24 mouse cellular contexts compared by ENCODE assay signal in genomic region chr1:106606951-106607350, GRCm38 (mm10).
DNase-seq lines count a peak whose midpoint lies in the region; ATAC-seq lines count a peak whose summit lies in the region.
"Had no signal": no experiment of that assay in that cellular context is flagged by ENCODE, and none has a peak within 500 bp of the region (broad histone marks: within the 10 kb centered on the region; RNA-seq: fewer than 3 reads in every experiment).

No protein-coding gene starts in this region.

- H3K9ac ChIP-seq in hindbrain, embryonic 12.5 days: no peak overlapping the region
- H3K9ac ChIP-seq: embryonic facial prominence, embryonic 15.5 days; intestine, embryonic 15.5 days had no signal

- peaks cover 13% of the 10 kb centered on the region for H3K4me1 ChIP-seq in hindbrain, embryonic 12.5 days

- H3K27me3 ChIP-seq in hindbrain, embryonic 12.5 days: no peaks in the 10 kb centered on the region
- H3K27me3 ChIP-seq: CH12.LX; embryonic facial prominence, embryonic 15.5 days; intestine, embryonic 15.5 days; Patski had no signal

- no peak overlapping the region for H3K4me2 ChIP-seq in hindbrain, embryonic 12.5 days (replicated peaks)
- H3K4me2 ChIP-seq: embryonic facial prominence, embryonic 15.5 days; intestine, embryonic 15.5 days had no signal

- DNase-seq in thymus, postnatal 0 days (ENCODE audit: low spot score): peak; percentile 15
- no peak for DNase-seq in thymus, postnatal 25 days
- DNase-seq in T-cell, adult 2 months (ENCODE audit: low spot score): peak; percentile 50
- DNase-seq in spleen, adult 18-20 months: no peak
- DNase-seq: adrenal gland, adult 8-10 months; adrenal gland, postnatal 36 days; cerebellum, adult 2 months; cerebellum, postnatal 10 days; embryo, embryonic 11 days; gastrocnemius, adult 2 months; gastrocnemius, postnatal 25 days; heart, postnatal 14 days had no signal

- no peaks in the 10 kb centered on the region for H3K36me3 ChIP-seq in hindbrain, embryonic 12.5 days
- H3K36me3 ChIP-seq: embryonic facial prominence, embryonic 15.5 days; forebrain, embryonic 10.5 days; heart, embryonic 10.5 days; hindbrain, embryonic 10.5 days; intestine, embryonic 15.5 days had no signal

- no peak overlapping the region for H3K27ac ChIP-seq in hindbrain, embryonic 12.5 days
- H3K27ac ChIP-seq: embryonic facial prominence, embryonic 15.5 days; forebrain, embryonic 10.5 days; gastrocnemius, adult 2 months; heart, embryonic 10.5 days; hindbrain, embryonic 10.5 days; intestine, embryonic 15.5 days had no signal

- 92% methylated on average over 5 of the region's 5 CpGs for WGBS in hindbrain, embryonic 12.5 days

- H3K4me3 ChIP-seq in hindbrain, embryonic 12.5 days: no peak overlapping the region
- H3K4me3 ChIP-seq: embryonic facial prominence, embryonic 15.5 days; erythroblast, embryonic 14.5 days; forebrain, embryonic 10.5 days; gastrocnemius, adult 2 months; heart, embryonic 10.5 days; hindbrain, embryonic 10.5 days; intestine, embryonic 15.5 days had no signal

- no peaks in the 10 kb centered on the region for H3K9me3 ChIP-seq in hindbrain, embryonic 12.5 days (replicated peaks)
- H3K9me3 ChIP-seq: embryonic facial prominence, embryonic 15.5 days; forebrain, embryonic 10.5 days; heart, embryonic 10.5 days; hindbrain, embryonic 10.5 days; intestine, embryonic 15.5 days had no signal

- 0 out of 2 replicates have a peak, but pooled peaks have one; percentile 41 for ATAC-seq in megakaryocyte, adult 5-6 weeks (ENCODE audit: poor library complexity, severe bottlenecking)
- ATAC-seq in hindbrain, embryonic 12.5 days (ENCODE audit: low FRiP score): no peak
- ATAC-seq: forebrain, embryonic 14.5 days; hindbrain, embryonic 16.5 days; intestine, embryonic 15.5 days; Patski had no signal

Comparison
In these comparisons a context has a peak if more than half of its experiments do, and no peak if none do; other contexts are left out.
1. DNase-seq: peak in thymus, postnatal 0 days (single experiment) and T-cell, adult 2 months (single experiment); none in thymus, postnatal 25 days (single experiment) and spleen, adult 18-20 months (0 of 2).